Mouse (Mus musculus) olfactory bulb, adult 2 months (tissue): ENCODE data around the gene Ruvbl2. TPM values are rescaled to one million over a fixed set of nuclear protein-coding genes. Genes with fewer than 3 reads are reported as not detected.

ENCODE experiments used
- H3K27ac ChIP-seq: fragments of 200-500 bp; 2 replicates; pipeline ENCODE4 v1.5.1; 2012; ENCODE audit warnings: low read depth, low read length; ENCODE audit not compliant: insufficient read depth
- H3K4me1 ChIP-seq: fragments of 200-500 bp; 2 replicates; pipeline ENCODE4 v1.6.1; 2012; ENCODE audit warnings: low read length; ENCODE audit not compliant: control insufficient read depth, insufficient read depth
- H3K4me3 ChIP-seq: fragments of 200-500 bp; 2 replicates; pipeline ENCODE4 v1.5.1; 2012; ENCODE audit warnings: mild to moderate bottlenecking, low read depth, low read length, moderate library complexity; ENCODE audit not compliant: insufficient read depth
- CTCF ChIP-seq: fragments of 200-500 bp; IDR thresholded peaks from 2 replicates; pipeline ENCODE4 v1.5.1; 2012; ENCODE audit warnings: low read depth, mild to moderate bottlenecking, low read length, moderate library complexity; ENCODE audit not compliant: insufficient read depth
- POLR2A ChIP-seq: fragments of 200-500 bp; IDR thresholded peaks from 2 replicates; pipeline ENCODE4 v1.6.1; 2012; ENCODE audit warnings: mild to moderate bottlenecking, low read depth, low read length, moderate library complexity; ENCODE audit not compliant: insufficient read depth
- WGBS: fragments of 180-500 bp; shearing (Covaris S2); methylation state at CpG from one replicate; pipeline ENCODE4 v1.1.7; 2018; 5-methylcytosine and 5-hydroxymethylcytosine counted together
- polyA plus RNA-seq: library from polyadenylated mRNA; stranded (reverse); fragments of >200 nt; gene quantifications from 2 replicates; pipeline ENCODE4 v1.2.4, GENCODE M21; 2012; ENCODE audit warnings: low replicate concordance; ENCODE audit not compliant: missing spikeins, insufficient read depth, insufficient read length

Ruvbl2 gene
- polyA plus RNA-seq, 1 experiment: not detected

GRCm38 (mm10) chr7:45437046-45437445 is 850 bp downstream of the Ruvbl2 start:
- H3K4me3 ChIP-seq: no peak overlapping the region
- H3K4me1 ChIP-seq: peaks cover 25% of the 10 kb centered on the region
- no peak overlapping the region for H3K27ac ChIP-seq
- WGBS: 60% methylated on average over 6 of the region's 6 CpGs
- TF ChIP-seq POLR2A: no peak
- TF ChIP-seq CTCF: no peak

- Histone ChIP-seq H3K4me3 (no peak overlapping the region), H3K4me1 (peaks cover 25% of the 10 kb centered on the region), H3K27ac (no peak overlapping the region)
- TF ChIP-seq POLR2A: no peak
- no peak for TF ChIP-seq CTCF
- 92% methylated on average over 5 of the region's 5 CpGs for WGBS
Observed at GRCm38 (mm10) chr7:45436444-45436843, 1.5 kb downstream of the Ruvbl2 start.

- no peak for TF ChIP-seq CTCF
- TF ChIP-seq POLR2A: no peak
Observed at GRCm38 (mm10) chr7:45435038-45435437, 2.9 kb downstream of the Ruvbl2 start.

GRCm38 (mm10) chr7:45434203-45435015 is 3.5 kb downstream of the Ruvbl2 start, which contains the start of gene Gys1:
Gene Gys1 (plus strand): TSS chr7:45434844.
- Histone ChIP-seq H3K4me1 (peaks cover 25% of the 10 kb centered on the region), H3K27ac (peak within 1 kb of the TSS; percentile 48), H3K4me3 (peak within 1 kb of the TSS; percentile 68)
- TF ChIP-seq POLR2A (0 out of 2 replicates have a peak, but pooled peaks have one; percentile 49), CTCF (peak; percentile 82)
- WGBS: under 1% methylated on average over 45 of the region's 45 CpGs

More at GRCm38 (mm10) chr7:45435038-45435437, 2.9 kb downstream of the Ruvbl2 start:
- 1% methylated on average over 16 of the region's 16 CpGs for WGBS
- Histone ChIP-seq H3K4me3 (peak overlapping the region; percentile 56), H3K4me1 (peaks cover 25% of the 10 kb centered on the region), H3K27ac (peak overlapping the region; percentile 5; the same call in 1 of the 2 replicates)

- WGBS: 3% methylated on average over 7 of the region's 7 CpGs
- Histone ChIP-seq H3K4me1 (peaks cover 25% of the 10 kb centered on the region), H3K27ac (no peak overlapping the region), H3K4me3 (peak overlapping the region; percentile 68)
- TF ChIP-seq POLR2A: no peak
- TF ChIP-seq CTCF: no peak
Observed at GRCm38 (mm10) chr7:45433835-45434202, 4.1 kb downstream of the Ruvbl2 start.

GRCm38 (mm10) chr7:45426556-45426955 is 11.3 kb downstream of the Ruvbl2 start:
- Histone ChIP-seq H3K4me3 (no peak overlapping the region), H3K4me1 (no peaks in the 10 kb centered on the region), H3K27ac (no peak overlapping the region)
- TF ChIP-seq CTCF: no peak
- no peak for TF ChIP-seq POLR2A
- 88% methylated on average over 8 of the region's 8 CpGs for WGBS

GRCm38 (mm10) chr7:45421194-45421593 is 16.7 kb downstream of the Ruvbl2 start:
- no peaks in the 10 kb centered on the region for H3K4me1 ChIP-seq
- WGBS: 93% methylated on average over 14 of the region's 14 CpGs
- TF ChIP-seq CTCF (no peak), POLR2A (no peak)
- no peak overlapping the region for H3K27ac ChIP-seq
- no peak overlapping the region for H3K4me3 ChIP-seq

GRCm38 (mm10) chr7:45420615-45420919 is 17.3 kb downstream of the Ruvbl2 start, which contains the start of gene Lhb:
Gene Lhb (plus strand): TSS chr7:45420820.
- Histone ChIP-seq H3K4me3 (no peak within 1 kb of the TSS), H3K27ac (no peak within 1 kb of the TSS), H3K4me1 (peaks cover 4% of the 10 kb centered on the region)
- no peak for TF ChIP-seq CTCF
- no peak for TF ChIP-seq POLR2A
- WGBS: 71% methylated on average over 6 of the region's 6 CpGs

GRCm38 (mm10) chr7:45419859-45420614 is 17.9 kb downstream of the Ruvbl2 start:
- Histone ChIP-seq H3K27ac (no peak overlapping the region), H3K4me3 (no peak overlapping the region), H3K4me1 (peaks cover 5% of the 10 kb centered on the region)
- TF ChIP-seq CTCF: no peak
- no peak for TF ChIP-seq POLR2A
- WGBS: 30% methylated on average over 27 of the region's 27 CpGs
